Mouse (Mus musculus) B cell, adult (primary cell): Measurements from ENCODE around the gene Ddx50. TPM values are rescaled to one million over a fixed set of nuclear protein-coding genes. Genes with fewer than 3 reads are reported as not detected.

Source experiments
- total RNA-seq: library from RNA; stranded (reverse); gene quantifications from 4 replicates; pipeline ENCODE4 v1.2.4, GENCODE M21; 2023; ENCODE audit not compliant: inconsistent age

Gene Ddx50
- total RNA-seq: 145 to 151 TPM (median 149 TPM) in 4 replicates

GRCm38 (mm10) chr10:62650881-62651810 lies at the start of gene Ddx50:
Gene Ddx50 (minus strand): TSS chr10:62651218.

GRCm38 (mm10) chr10:62602177-62603040 lies 48.6 kb downstream of the Ddx50 start, which contains the start of gene Ddx21:
Gene Ddx21 (minus strand): TSS chr10:62602281.

GRCm38 (mm10) chr10:62578338-62579100 lies 72.5 kb downstream of the Ddx50 start, which contains the start of gene Kif1bp:
Gene Kif1bp (minus strand): TSS chr10:62578457.

Other genes with a start within 250 kb of the Ddx50 start
- not detected in 4 replicates for gene Hkdc1, start 228.7 kb downstream of the Ddx50 start, total RNA-seq
- gene 4930507D05Rik, start 201.7 kb downstream of the Ddx50 start, total RNA-seq: 0.36 to 1.3 TPM (median 0.56 TPM) in 4 replicates
- 30.2 to 34.3 TPM (median 32.1 TPM) in 4 replicates for gene Supv3l1, start 201.5 kb downstream of the Ddx50 start, total RNA-seq
- 32.3 to 35.7 TPM (median 34.1 TPM) in 4 replicates for gene Vps26a, start 164.4 kb downstream of the Ddx50 start, total RNA-seq
- gene Srgn, start 123.8 kb downstream of the Ddx50 start, total RNA-seq: 744 to 811 TPM (median 781 TPM) in 4 replicates
- gene Kif1bp, start 72.8 kb downstream of the Ddx50 start, total RNA-seq: 24.5 to 27.9 TPM (median 25.2 TPM) in 4 replicates
- gene Ddx21, start 48.9 kb downstream of the Ddx50 start, total RNA-seq: 146 to 160 TPM (median 154 TPM) in 4 replicates
- gene Stox1, start 74.9 kb upstream of the Ddx50 start, total RNA-seq: 0.16 to 0.72 TPM (median 0.36 TPM) in 3 of 4 replicates, not detected in the other
- gene Ccar1, start 141.1 kb upstream of the Ddx50 start, total RNA-seq: 106 to 154 TPM (median 150 TPM) in 4 replicates